Mouse (Mus musculus): ENCODE measurements around the gene Slc45a2. TPM values are rescaled to one million over a fixed set of nuclear protein-coding genes. Genes with fewer than 3 reads are reported as not detected.

The Slc45a2 gene
- polyA plus RNA-seq, 1 experiment from 2014 or later: 0.04 TPM

Other genes with a start within 250 kb of the Slc45a2 start
- gene C1qtnf3, start 48.4 kb upstream of the Slc45a2 start, polyA plus RNA-seq (2016; fragmentation: Nextera tagmentation; extraction: Ambion mirVana): 0.12 and 0.19 TPM in 2 replicates
- gene Amacr, start 19.0 kb upstream of the Slc45a2 start, polyA plus RNA-seq (2016; fragmentation: Nextera tagmentation; extraction: Ambion mirVana): 10.7 and 13.7 TPM in 2 replicates
- gene Rxfp3, start 37.3 kb downstream of the Slc45a2 start, polyA plus RNA-seq (2016; fragmentation: Nextera tagmentation; extraction: Ambion mirVana): 0.16 and 0.21 TPM in 2 replicates
- 0.85 and 0.87 TPM in 2 replicates for gene Adamts12, start 64.1 kb downstream of the Slc45a2 start, polyA plus RNA-seq (2016; fragmentation: Nextera tagmentation; extraction: Ambion mirVana)